Mouse (Mus musculus) cerebellum, adult 2 months (tissue): Measurements from ENCODE around the gene Rsrc2. TPM values are rescaled to one million over a fixed set of nuclear protein-coding genes. Genes with fewer than 3 reads are reported as not detected.
"Not testable (repeated sequence)": the region's sequence is repeated elsewhere in the genome, so short reads cannot be mapped to it uniquely, and the experiment has no call there.

Experiments
- DNase-seq, 2 experiments: peaks; one replicate each; pipeline ENCODE4 v3.0.0; 2021
- H3K27ac ChIP-seq: fragments of 200-500 bp; 2 replicates; pipeline ENCODE4 v1.5.1; 2012; ENCODE audit warnings: low read length, control low read depth, inconsistent platforms; ENCODE audit not compliant: insufficient read depth
- H3K27me3 ChIP-seq: fragments of 200-500 bp; 2 replicates; pipeline ENCODE4 v1.6.1; 2012; ENCODE audit warnings: inconsistent platforms, mild to moderate bottlenecking, low read length, moderate library complexity; ENCODE audit not compliant: control insufficient read depth, insufficient read depth
- H3K4me1 ChIP-seq: fragments of 200-500 bp; 2 replicates; pipeline ENCODE4 v1.6.1; 2011; ENCODE audit warnings: low read length; ENCODE audit not compliant: control insufficient read depth, insufficient read depth
- H3K4me3 ChIP-seq: fragments of 200-500 bp; replicated peaks from 2 replicates; pipeline ENCODE3; 2011; ENCODE audit warnings: mild to moderate bottlenecking, low read depth, low read length, control low read depth; ENCODE audit not compliant: insufficient read depth
- CTCF ChIP-seq: fragments of 200-500 bp; IDR thresholded peaks from 2 replicates; pipeline ENCODE4 v1.5.1; 2011; ENCODE audit warnings: low read depth, mild to moderate bottlenecking, control low read depth, low read length, moderate library complexity, borderline replicate concordance; ENCODE audit not compliant: insufficient read depth
- POLR2A ChIP-seq: fragments of 200-500 bp; IDR thresholded peaks from 2 replicates; pipeline ENCODE4 v1.6.1; 2011; ENCODE audit warnings: low read length, control low read depth, borderline replicate concordance; ENCODE audit not compliant: insufficient read depth
- WGBS: fragments of 180-500 bp; shearing (Covaris S2); methylation state at CpG from one replicate; pipeline ENCODE4 v1.1.7; 2018; 5-methylcytosine and 5-hydroxymethylcytosine counted together
- polyA plus RNA-seq: library from polyadenylated mRNA; depleted of rRNA; stranded (reverse); fragments of >200 nt; gene quantifications from 2 replicates; pipeline ENCODE4 v1.2.3, GENCODE M21; 2012

Gene Rsrc2
- polyA plus RNA-seq, 1 experiment = 95.1 TPM

DNA sequence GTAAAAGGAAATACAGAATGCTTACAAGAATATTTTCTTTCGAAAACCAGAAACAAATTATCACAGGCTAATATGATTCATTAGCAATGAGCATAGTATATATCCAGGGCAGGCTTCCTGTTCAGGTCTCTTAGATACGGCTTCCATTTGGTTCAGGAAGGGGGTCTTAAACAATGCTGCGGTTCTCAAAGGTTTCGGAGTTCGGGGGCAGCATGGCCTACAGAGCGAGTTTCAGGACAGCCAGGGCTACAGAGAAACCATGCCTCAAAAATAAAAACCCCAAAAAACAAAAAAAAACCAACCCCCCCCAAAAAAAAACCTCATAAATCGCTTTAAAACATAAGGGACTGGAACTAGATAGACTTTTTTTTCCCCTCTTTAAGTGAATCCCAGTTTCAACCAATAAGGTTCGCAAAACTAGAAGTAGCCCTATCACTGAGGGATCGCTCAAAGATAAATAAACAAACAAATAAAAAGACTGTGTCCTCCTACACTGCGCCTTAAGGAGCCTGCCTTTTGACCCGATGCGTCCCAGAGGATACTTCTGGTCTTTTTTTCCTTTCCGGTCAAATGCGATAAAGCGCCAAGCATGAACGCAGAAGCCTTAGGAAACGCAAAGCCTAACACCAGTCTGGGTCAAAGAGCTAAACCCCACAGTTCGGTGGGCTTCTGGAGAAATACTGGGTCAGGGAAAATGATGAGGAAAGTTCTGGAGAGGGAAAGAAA is 712 bp downstream of the Rsrc2 start:
- Histone ChIP-seq H3K4me1 (no peaks in the 10 kb centered on the region; the same call in 1 of the 2 replicates), H3K4me3 (peak overlapping the region; percentile 75), H3K27ac (peak overlapping the region; percentile 10; the same call in 1 of the 2 replicates), H3K27me3 (no peaks in the 10 kb centered on the region)
- TF ChIP-seq CTCF (no peak), POLR2A (no peak)
- no peak for DNase-seq
- WGBS = under 1% methylated on average over 18 of the region's 18 CpGs

DNA sequence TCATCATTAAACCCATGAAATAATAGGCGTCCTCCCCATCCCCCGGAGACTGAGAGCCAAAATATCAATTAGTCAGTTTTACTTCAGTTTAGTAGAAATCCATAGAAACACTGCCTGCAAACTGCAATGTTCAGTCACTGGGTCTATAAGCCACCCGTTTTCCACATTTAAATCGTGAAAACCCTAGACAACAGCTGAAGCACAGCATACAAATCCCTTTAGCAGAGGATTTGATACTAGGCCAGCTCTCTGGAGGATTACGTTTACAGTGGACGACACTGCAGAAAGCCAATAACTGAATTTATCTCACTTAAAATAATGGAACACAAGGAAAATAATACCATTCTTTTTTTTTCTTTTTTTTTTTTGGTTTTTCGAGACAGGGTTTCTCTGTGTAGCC is 1.6 kb downstream of the Rsrc2 start:
- Histone ChIP-seq H3K27ac (no peak overlapping the region), H3K4me1 (no peaks in the 10 kb centered on the region; the same call in 1 of the 2 replicates), H3K4me3 (peak overlapping the region; percentile 44), H3K27me3 (no peaks in the 10 kb centered on the region)
- TF ChIP-seq POLR2A (no peak), CTCF (no peak)
- 3% methylated on average over 7 of the region's 7 CpGs for WGBS
- DNase-seq = no peak

DNA sequence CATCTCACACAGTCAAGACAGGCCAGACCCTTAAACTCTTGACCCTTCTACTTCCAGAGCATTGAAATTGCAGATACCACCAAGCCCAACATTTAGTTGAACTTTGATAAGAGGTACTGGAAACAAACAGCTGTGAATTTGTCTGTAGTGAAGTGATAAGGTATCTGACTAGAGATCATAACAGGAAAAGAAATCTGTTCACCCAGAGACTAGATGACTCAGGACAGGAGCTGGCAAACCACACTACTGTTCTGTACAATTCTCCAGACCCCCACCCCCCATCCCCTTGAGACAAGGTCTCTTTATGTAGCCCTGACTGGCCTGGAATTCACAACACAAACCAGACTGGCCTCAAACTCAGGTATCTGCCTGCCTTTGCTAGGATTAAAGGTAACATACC is 3.0 kb downstream of the Rsrc2 start:
- no peaks in the 10 kb centered on the region for H3K27me3 ChIP-seq
- no peak overlapping the region for H3K27ac ChIP-seq
- no peak for TF ChIP-seq CTCF
- TF ChIP-seq POLR2A = no peak
- no peaks in the 10 kb centered on the region; the same call in 1 of the 2 replicates for H3K4me1 ChIP-seq
- DNase-seq = no peak
- peak overlapping the region; percentile 8 for H3K4me3 ChIP-seq

- H3K4me3 ChIP-seq = no peak overlapping the region
- TF ChIP-seq CTCF (no peak), POLR2A (no peak)
- 72% methylated on average over 2 of the region's 2 CpGs for WGBS
- no peaks in the 10 kb centered on the region; the same call in 1 of the 2 replicates for H3K4me1 ChIP-seq
- no peak overlapping the region for H3K27ac ChIP-seq
- DNase-seq = no peak
- H3K27me3 ChIP-seq = no peaks in the 10 kb centered on the region
Observed at GRCm38 (mm10) chr5:123744358-123744757, 4.9 kb downstream of the Rsrc2 start.

DNA sequence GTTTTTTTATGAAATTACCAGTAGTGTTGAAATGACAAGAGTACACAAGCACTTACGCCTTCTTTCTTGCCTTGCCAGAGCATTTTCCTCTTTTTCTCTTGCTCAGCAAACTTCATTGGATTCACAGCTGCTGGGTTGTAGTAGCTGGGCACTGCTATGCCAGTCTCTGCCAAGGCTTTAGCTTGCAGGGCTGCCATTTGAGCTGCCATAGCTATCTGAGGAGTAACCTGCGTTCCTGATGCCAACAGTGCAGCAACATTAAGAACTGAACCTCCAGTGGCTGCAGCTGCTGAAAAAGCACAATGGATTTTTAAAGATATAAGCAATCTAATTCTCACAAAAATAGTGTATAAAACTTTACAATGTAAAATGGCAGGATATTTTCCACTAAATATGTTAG is 18.2 kb downstream of the Rsrc2 start:
- no peak overlapping the region for H3K27ac ChIP-seq
- TF ChIP-seq CTCF (no peak), POLR2A (no peak)
- H3K4me3 ChIP-seq = no peak overlapping the region
- 87% methylated on average over 2 of the region's 2 CpGs for WGBS
- DNase-seq = no peak
- no peaks in the 10 kb centered on the region for H3K27me3 ChIP-seq
- H3K4me1 ChIP-seq = no peaks in the 10 kb centered on the region

GRCm38 (mm10) chr5:123723816-123724215 is 25.4 kb downstream of the Rsrc2 start:
- H3K4me1 ChIP-seq, H3K27ac ChIP-seq, DNase-seq, H3K27me3 ChIP-seq, H3K4me3 ChIP-seq: not testable (repeated sequence)
- WGBS = 88% methylated on average over 7 of the region's 7 CpGs

DNA sequence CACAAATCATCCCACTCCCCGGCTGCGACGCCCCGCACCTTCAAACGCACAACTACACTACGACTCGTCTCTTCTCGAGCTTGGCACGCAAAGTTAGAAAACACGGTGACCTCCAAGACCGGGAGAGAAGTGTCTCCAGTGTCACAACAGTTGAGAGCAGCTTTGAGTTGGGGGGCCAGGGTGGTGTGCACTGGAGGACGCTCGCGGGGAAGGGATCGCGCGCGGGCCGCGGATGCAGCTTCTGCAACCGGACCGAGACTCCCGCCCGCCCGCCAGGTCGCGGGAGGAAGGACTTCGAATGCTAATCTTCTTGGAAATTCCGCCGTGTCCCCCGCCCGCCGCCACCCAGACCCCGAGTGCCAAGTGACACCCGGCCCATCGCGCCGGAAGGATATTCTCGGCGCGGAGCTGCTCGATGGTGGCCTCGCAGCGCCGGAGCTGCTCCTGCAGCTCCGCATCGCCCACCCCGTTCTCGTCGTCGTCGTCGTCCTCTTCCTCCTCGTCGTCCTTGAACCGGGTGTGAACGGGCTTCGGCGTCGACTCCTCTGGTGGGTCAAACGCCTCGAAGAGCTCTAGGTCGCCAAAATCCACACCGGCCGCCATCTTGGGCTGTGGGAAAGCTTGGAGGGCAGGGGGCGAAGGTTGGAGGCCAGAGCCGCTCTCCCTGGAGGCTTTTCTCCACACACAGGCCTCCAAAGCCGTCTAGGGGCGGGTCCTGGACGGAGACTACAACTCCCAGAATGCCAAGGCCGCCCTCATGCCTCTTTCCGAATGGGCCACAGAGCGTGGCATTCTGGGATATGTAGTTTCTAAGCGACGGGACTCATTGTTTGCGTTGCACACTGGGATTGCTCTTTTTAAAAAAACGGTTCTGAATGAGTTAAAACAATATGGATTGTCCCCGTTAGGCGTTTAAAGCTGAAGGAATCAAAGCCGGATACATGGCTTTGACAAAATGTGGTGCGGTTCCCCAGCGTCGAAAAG is 28.6 kb downstream of the Rsrc2 start, which contains the start of gene Zcchc8:
TSS of gene Zcchc8 (minus strand) at position 773 of the 984 bp plus-strand sequence.
- peak within 1 kb of the TSS; percentile 80 for H3K27ac ChIP-seq
- H3K4me3 ChIP-seq = peak within 1 kb of the TSS; percentile 76
- TF ChIP-seq POLR2A (peak; percentile 72; the same call in 1 of the 2 replicates), CTCF (no peak)
- H3K4me1 ChIP-seq = no peaks in the 10 kb centered on the region
- H3K27me3 ChIP-seq = no peaks in the 10 kb centered on the region
- WGBS = under 1% methylated on average over 83 of the region's 83 CpGs
- peak; percentile 97 for DNase-seq
